Mouse (Mus musculus): ENCODE results near the gene Oas1d.
"Not testable (repeated sequence)": the region's sequence is repeated elsewhere in the genome, so short reads cannot be mapped to it uniquely, and the experiment has no call there.

Oas1d gene

DNA sequence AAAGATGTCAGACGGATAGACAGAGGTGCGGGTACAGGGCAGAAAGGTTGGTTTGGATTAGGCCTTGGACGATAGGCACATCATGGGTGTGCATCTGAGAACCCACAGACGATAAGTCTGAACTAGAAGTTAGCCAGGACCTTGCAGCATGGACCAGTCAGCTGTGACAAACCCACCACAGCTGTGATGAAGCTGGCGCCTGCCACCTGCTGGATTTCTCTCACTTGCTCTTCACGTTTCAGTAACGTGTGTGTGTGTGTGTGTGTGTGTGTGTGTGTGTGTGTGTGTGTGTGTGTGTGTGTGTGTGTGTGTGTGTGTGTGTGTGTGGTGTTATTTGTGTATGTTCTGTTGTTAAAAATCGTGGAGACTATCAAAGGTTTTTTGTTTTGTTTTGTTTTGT, at the start of gene Oas1d:
Oas1d (plus strand) TSS at position 333 of the 400 bp plus-strand sequence.
- DNase-seq (ENCODE audit: low spot score), result not testable (repeated sequence)

DNA sequence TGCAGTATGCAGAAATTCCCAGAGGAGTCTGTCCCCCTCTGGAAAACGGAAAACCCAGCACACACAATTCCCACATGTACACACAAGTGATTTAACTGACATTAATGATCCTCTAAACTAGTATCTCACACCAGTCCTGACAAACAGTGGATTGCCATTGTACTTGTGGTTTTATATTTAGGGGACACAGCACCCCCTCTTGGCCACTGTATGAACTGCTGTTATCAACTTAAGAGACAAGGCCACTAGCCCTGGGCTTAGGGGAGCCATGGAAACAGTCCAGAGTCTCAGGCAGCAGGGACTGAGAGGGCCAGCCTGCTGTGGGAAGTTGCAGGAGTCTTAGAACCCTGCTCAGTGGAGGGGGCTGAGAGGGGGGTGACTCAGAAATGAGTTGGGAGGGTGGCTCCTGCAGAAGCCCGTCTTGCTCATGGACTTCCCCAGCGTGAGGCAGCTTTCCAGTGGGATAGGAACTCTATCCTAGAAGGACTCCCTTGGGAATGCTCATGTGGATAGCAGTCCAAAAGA, 48.9 kb upstream of the Oas1d start:
- peak; percentile 78 for DNase-seq (ENCODE audit: low spot score)

DNA sequence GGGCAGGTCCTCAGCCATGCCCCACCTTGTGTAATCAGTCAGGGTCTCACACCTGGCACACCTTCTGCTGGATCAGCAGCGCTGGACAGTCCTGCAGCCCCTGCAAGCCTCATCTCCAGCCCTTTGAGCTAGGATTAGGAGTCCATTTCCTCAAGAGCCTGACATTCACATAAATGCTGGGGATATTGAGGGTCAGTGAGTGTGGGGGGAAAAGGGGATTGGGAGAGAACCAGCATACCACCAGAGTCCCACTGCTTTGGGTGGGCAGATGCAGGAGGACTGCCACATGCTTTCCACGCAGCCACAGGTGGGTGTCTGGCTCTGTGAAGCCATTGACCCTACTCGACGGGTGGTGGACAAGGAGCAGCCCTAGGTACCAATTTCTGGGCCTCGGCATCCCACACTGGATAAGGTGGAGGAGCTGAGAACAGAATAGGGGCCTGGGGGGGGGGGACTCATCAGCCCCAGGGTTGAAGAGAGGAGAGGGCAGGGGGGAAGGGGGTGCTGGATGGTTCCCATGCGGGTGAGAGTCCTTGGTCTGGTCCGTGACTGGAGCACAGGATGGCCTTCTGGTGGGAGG, 44.8 kb upstream of the Oas1d start:
- DNase-seq (ENCODE audit: low spot score), result no peak

DNA sequence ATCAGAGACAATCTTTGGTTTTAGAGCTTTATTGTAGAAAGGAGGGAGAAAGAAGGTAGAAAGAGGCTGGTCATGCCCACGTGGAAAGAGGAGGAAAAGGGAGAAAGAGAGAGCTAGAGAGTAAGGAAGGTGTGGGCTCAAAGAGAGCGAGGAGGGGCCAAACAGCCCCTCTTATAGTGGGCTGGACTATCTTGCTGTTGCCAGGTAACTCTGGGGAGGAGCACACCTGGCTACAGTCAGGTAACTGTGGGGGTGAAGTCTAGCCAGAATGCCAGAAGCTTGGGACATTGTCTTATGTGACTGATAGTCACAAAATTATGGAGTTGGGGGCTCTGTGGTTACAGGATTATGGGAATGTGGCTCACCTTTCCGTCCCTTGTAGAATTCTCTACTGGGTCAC, 44.3 kb upstream of the Oas1d start:
- no peak for DNase-seq (ENCODE audit: low spot score)

DNA sequence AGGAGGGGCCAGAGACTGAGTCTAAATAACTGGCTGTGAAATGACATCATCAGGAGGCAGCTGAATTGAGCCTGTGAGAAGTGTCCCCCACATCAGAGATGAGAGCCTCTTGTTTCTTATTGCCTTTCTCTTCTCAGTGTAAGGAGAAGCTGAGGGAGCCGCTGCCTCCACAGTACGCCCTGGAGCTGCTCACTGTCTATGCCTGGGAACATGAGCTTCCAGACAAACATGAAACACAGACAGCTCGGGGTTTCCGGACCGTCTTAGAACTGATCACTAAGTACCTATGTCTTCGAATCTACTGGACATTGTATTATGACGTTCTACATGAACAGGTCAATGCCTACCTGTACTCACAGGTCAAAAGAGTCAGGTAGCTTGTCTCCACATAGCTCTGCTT, 43.6 kb upstream of the Oas1d start:
- DNase-seq (ENCODE audit: low spot score), result no peak

DNA sequence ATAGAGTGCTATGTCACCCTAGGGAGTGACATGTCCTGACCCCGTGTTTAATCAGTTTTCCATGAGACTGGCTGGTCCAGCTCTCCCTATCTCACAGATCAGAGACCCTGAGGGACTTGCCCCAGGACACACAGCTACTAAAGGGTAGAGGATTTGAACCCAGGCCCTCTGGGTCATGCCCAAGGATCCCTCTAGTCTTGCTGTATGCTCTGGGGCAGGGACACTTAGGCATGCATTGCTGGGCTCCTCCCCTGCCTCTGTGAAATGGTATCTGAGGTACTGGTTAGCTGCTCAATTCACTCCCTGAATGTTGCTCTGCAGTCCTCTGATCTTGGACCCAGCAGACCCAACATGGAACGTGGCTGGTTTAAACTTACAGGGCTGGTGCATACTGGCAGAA, 42.9 kb upstream of the Oas1d start:
- DNase-seq (ENCODE audit: low spot score), result no peak

DNA sequence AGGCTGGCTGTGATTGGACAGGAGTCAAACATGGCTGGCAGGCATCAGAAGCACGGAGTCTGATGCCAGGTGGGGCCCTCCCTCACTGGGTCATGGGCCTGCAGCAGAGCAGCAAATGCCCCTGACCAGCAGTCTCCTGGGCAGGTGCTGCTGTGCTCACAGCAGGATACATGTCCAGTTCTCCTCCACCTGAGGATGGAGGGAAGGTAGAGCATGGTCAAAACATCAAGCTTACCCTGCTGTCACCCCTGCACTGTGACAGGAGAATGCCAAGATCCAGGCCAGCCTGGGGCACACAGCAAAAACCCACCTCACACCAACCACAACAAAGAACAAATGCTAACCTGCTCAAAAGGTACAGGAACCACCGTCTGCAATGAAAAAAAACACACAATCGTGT, 37.5 kb upstream of the Oas1d start:
- not testable (repeated sequence) for DNase-seq (ENCODE audit: low spot score)

DNA sequence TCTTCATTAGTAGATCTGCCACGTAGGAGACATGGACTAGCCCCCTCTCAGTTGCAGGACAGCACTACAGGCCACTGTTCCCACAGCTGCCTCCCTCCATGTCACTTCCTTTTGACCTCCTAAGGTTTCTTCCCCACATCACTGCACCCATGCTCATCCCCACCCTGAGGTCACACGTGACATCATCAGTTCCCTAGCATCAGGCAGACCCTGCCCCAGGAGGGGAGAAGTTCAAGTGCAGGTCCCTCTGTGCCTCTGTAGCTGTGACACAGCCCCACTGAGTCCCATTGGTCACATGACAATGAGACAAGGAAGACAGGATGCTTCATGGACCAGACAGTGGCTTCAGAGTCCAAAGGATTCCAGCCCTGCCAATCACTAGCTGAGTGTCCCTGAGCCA, 36.9 kb upstream of the Oas1d start:
- DNase-seq (ENCODE audit: low spot score), result not testable (repeated sequence)

DNA sequence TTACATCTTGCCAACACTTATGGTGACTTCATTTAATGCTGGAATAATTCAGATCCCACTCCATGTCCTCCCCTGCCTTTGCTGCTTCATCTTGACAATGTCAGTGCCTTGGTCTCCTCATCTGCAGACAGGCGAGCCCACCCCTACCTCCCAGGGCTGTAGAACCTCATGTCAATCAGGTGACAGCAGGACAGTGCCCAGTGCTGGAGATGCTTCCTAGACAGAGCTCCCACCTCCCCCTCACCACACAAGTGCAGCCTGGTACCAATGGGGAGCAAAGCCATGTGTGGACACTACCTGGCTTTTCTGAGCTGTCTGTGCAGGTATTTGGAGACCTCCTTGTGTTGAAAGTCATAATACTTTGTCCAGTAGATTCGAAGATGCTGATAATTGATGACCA, 35.5 kb upstream of the Oas1d start:
- DNase-seq (ENCODE audit: low spot score), result not testable (repeated sequence)

DNA sequence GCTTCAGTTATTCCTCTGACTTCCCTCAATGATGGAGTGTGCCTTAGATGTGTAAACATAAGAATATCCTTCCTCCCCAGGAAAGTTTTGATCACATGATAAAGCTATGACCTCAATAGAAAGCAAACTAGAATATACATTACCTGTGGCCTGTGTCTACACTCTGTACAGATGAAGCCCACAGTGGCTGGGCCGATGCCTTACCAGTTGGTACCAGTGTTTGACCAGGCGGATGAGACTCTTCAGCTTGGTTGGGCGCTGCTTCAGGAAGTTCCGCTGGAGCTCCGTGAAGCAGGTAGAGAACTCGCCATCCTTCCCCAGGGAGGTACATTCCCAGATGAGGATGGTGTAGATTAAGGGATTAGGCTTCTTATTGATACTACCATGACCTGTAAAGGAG, 32.7 kb upstream of the Oas1d start:
- not testable (repeated sequence) for DNase-seq (ENCODE audit: low spot score)

DNA sequence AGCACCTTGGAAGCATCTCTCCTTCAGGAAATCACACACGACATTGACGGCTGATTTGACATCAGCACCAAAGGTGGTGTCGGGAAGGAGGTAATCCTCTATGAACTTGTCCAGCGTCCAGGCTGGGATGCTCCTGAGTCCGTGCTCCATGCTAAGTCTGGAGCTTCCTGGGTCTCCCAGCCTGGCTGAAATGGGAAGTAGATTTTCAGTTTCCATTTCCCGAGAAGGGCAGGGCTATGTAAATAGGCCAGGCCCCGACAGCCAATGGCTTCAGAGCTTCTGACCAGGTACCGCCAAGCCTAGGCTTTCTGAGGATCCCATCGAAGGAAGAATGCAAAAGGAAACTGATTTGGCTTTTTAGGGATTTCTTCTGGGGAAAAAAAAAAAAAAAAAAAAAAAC, 26.9 kb upstream of the Oas1d start, which contains the start of gene Oas1g:
Oas1g (minus strand) TSS at position 201 of the 400 bp plus-strand sequence.
- DNase-seq (ENCODE audit: low spot score), result not testable (repeated sequence)

DNA sequence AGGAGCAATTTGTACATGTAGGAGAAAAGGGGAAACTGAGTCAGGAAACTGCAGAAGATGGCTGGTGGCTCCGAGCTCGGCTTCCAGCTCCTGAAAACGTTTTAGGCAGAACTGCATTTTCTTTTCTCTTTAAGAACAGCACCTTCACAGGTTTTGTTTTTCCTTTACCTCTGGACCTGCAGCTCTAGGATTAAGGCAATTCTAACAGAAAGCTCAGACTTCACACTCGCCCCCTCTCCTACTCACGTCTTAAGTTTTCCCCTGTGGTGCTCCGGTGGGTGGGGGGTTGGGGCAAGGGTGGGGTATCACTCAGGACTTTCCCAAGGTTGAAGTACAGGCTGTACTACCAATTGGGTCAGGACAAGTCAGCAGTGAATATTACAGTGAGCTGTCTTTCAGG, 26.5 kb upstream of the Oas1d start:
- DNase-seq (ENCODE audit: low spot score), result no peak

DNA sequence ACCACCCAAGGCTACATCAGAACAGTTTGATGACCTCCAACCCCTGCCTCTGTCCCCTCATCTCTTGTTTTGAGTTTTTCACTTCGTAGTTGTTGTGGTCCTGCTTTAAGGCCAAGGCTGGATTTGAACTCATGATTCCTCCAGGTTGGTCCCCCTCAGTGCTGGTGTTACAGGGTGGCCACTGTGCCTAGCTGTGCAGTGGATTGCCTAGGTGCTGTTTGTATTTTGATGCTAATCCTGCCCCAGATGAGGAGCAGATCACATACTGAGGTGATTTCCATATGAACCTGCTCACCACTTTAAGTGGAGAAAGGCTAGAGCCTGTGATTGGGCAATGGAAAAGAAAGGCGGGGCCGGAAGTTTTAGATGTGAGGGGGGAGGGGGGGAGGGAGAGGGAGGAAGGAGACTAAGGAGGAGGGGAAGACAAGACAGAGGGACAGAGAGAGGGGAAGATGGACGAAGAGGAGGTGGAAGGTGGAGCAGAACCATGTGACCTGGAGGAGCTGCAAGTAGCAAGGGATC, 26.0 kb upstream of the Oas1d start:
- not testable (repeated sequence) for DNase-seq (ENCODE audit: low spot score)

DNA sequence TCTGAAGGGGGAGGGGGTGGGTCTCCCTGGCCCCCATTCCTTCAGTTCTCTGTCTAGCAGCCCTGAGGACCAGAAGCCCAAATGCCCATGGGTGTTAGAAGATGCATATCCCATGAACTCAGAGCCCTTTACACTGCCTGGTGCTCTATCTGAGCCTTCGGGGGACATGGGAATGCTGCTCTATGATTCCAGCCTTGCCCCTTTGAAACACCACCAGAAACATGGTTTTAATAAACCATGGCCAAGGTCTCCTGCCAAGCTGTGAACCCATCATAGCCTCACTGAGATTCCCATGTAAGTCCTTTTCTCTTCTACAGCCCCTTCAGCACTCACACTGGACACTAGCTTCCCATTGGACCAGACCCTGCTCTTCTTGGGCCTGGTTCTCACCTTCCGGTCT, 24.3 kb upstream of the Oas1d start:
- no peak for DNase-seq (ENCODE audit: low spot score)

DNA sequence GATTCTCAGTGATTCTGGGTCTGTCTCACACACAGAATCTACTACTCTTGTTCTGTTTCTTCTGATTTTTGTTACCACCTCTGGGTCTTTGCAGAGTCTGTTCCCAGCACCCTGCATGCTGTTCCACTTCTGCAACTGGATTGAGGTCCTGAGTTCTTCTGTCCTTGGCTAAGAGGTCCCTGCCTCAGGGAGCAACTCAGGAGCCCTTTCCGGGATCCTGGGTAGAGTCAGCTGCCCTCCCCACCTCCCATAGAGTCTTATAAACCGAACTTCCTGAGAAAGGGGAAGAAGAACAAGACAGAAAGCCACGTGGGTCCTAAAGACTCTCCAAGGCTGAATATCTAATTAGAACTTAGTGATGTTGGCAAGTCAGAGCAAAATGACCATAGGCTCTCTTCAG, 23.3 kb upstream of the Oas1d start:
- no peak for DNase-seq (ENCODE audit: low spot score)

DNA sequence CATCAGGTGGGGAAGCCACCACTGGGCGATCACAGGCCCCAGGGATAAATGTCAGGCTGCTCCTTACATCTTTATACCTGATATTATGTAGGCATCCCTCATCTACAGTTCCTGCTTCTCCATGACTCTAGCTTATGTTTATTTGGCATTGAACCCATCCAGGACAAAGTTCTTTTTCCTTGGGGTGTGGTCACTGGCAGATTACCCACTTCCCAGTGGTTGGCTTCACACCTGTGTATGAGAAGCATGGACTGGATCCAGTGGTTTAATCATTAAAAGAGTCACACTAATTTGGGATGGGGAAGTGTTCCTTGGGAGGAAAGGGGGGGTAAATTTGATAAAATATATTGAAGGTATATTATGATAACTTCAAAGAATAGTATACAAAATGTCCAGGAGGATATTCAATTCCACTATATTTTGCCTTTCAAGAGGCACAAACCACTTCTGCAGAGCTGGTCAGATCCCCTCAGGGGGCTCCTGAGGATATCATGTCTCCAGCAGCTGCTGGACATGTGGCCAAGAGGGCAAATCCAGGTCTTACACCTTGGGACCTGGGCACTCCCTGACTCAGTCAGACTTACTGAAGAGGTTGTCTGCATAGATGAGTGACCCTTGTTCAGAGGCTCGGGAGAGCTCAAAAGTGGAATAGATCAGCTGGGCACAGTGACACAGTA, 22.6 kb upstream of the Oas1d start:
- DNase-seq (ENCODE audit: low spot score), result not testable (repeated sequence)

DNA sequence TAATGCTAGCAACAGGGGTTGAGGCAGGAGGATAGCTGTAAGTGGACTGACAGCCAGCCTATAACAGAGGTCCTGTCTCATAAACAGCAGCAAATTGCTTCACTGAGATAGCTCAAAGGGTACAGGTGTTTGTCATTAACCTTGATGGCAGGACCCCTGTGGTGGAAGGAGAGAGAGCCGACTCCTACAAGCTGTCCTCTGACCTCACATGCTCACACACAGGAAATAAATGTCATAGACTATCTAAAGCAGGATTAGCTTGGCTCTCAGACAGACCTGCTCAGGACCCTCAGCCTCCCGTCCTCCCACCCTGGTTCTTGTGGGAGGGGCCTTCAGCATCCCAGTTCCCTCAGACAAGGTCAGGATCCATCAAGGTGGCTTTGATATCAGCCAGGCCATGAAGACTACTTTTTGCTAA, 22.1 kb upstream of the Oas1d start:
- DNase-seq (ENCODE audit: low spot score), result no peak

DNA sequence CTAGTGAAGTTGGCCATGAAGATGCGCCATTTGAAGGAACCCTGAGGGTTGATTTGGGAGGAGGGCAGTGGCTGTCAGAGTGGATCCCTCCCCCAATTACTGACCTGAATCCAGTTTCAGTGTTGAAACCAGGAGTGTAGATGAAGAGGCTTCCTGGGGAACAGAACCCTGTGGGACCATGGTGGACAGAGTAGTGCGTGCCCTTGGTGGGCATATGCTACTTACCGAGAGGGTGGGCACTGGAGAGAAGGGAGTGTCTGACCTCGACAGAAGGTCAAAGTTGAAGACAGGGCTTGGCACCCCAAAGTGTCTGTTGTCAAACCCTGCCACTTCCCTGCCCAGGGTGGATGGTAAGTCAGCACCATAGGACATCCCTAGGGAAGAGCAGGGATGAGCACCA, 20.5 kb upstream of the Oas1d start:
- DNase-seq (ENCODE audit: low spot score), result not testable (repeated sequence)

DNA sequence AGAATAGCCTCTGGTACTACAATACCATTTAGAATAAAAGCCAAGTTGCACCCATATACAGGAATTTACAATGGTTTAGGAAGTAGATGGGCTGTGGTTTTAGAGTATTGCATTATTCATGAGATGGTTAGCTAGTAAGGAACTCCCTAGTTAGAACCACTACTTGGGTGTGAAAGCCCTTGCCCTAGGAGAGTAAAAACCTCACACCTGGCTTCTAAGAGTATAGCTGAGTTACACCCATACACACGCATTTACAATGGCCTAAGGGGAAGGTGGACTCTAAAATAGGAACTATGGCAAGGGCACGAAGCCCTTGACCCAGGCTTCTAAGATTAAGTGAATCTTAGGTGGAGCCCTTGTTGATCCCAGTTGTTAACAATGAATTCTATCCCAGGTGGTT, 19.6 kb upstream of the Oas1d start:
- DNase-seq (ENCODE audit: low spot score), result not testable (repeated sequence)

DNA sequence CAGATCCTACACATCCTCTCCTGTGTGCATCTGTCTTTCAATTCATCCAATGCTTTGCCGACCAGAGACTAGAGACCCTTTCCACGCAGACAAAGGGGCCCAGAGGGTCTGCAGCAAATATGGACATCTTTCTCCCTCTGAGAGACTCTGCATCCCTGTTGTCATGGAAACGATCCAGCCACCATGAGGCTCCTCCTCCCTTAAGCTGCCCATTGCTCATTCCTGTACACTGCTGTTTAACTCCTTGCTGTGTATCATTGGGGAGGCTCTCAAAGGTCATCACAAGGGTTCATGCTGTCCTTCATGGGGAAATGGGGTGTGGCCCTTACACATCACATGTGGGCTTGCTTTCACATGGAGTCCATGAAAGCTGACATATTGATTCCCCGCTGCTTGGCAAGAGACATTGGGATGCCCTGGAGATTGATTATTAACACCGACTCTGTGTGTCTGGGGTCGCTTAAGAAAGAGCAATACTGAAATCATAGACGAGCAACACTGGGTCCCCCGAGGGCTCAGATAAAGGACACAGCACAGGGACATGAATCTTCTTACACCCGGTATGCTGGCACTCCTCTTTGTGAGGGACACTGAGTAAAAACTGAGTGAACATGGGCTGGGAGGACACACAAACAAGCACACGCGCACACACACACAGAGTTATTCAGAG, 19.0 kb upstream of the Oas1d start:
- DNase-seq (ENCODE audit: low spot score), result no peak

DNA sequence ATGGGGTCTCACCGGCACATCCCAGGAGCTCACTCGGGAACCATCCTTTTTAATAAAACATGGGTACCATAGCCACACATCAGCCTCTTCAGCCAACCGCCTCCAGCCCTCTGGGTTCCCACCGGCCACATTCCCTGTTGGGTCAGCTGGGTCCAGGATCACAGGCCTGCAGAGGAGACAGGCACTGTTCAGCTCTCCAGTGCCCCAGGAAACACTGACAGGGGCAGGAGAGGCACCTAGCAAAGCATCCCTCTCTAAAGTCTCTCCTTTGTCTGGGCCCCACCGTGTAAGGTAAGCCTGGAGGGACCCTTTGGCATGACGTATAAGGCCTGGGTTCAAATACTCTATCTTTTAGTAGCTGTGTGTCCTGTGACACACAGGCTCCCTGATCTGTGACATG, 16.0 kb upstream of the Oas1d start:
- DNase-seq (ENCODE audit: low spot score), result no peak

DNA sequence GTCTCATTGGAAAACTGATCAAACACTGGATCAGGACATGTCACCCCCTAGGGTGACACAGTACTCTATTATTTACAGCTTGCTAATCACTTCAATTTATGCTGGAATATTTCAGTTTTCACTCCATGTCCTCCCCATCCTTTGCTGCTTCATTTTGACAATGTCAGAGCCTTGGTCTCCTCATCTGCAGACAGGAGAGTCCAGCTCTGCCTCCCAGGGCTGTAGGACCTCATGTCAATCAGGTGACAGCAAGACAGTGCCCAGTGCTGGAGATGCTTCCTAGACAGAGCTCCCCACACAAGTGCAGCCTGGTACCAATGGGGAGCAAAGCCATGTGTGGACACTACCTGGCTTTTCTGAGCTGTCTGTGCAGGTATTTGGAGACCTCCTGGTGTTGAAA, 15.6 kb upstream of the Oas1d start:
- DNase-seq (ENCODE audit: low spot score), result no peak

DNA sequence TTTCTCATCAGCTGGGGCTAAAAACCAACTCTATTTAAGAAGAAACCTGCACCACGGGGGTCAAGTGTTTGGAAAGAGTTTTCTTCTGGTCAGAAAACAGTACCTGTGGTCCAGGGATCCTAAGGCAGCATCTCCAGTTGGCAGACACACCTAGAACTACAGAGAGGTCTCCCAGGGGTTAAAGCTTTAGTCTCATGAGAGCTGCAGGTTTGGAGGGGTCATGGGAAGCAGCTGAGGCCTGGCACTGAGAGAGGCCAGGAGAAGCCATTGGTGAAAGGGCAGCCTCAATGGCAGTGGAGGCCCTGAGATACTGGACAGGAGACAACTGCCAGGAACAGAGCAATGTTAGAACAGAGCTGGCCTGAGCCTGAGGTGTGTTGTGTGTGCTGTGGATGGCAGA, 13.7 kb upstream of the Oas1d start:
- DNase-seq (ENCODE audit: low spot score), result no peak

Measured in adipocyte (in vitro differentiated cells).